Mouse (Mus musculus): ENCODE measurements around the gene Tbc1d17.

- TF ChIP-seq POLR2A (IDR thresholded peaks at IDR 0.05; ENCODE audit: borderline replicate concordance, extremely low read depth, insufficient read depth, insufficient read length, poor library complexity, severe bottlenecking) = no peak
- no peak for TF ChIP-seq CTCF (IDR thresholded peaks at IDR 0.05; ENCODE audit: borderline replicate concordance, extremely low read depth, insufficient read depth, insufficient read length)
Observed at GRCm38 (mm10) chr7:44810819-44811557, 37.9 kb downstream of the Tbc1d17 start.

All from brain, embryonic 14.5 days (tissue).